Mouse (Mus musculus): ENCODE results near the gene Fry. TPM values are rescaled to one million over a fixed set of nuclear protein-coding genes. Genes with fewer than 3 reads are reported as not detected.

The Fry gene
- 35.4 and 37.4 TPM in 2 replicates for polyA plus RNA-seq (2015; fragmentation: Nextera tagmentation; extraction: Ambion mirVana)

DNA sequence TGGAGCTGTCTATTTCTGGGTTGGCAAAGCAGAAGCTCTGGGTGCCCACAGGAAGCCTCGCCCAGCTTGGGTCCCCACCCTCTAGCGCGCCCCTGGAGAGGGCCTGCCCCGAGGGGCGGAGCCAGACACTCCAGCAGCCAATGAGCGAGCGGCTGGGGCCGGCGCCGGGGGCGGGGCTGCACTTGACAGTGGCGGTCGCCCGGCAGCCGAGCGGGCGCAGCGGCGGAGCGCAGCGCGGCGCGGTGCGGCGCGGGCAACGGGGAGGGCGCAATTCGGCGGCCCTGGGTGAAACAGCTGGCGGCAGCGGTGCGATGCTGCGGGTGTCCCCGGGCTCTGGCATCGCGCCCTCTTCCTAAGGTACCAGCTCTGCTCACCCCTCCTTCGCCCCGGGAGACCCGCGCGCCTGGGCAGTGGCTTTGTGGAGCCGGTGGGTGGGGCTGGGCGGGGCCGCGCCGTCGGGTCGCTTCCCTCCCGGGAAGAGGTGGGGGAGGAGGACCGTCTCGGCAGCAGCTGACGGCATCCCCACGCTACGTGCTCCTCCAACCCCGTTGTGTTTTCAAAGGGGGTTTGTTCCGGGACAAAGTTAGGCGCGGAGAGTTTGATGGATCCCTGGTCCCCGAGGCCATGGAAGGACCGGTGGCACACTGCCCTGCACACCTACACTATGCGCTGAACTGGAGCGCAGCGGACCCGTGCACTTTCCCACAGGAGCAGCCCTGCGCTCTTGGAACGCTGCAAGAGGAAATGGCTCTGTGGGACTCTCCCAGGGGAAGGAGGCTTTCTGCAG, at the start of gene Fry:
Gene Fry, plus strand, starts transcription at position 191 of the 787 bp plus-strand sequence.
- H3K4me1 ChIP-seq (replicated peaks) = peaks cover 22% of the 10 kb centered on the region
- no peaks in the 10 kb centered on the region for H3K9me3 ChIP-seq
- peak within 1 kb of the TSS; percentile 72 for H3K9ac ChIP-seq (replicated peaks)
- H3K4me2 ChIP-seq (replicated peaks) = peak within 1 kb of the TSS; percentile 83
- ATAC-seq = peak; percentile 97
- H3K4me3 ChIP-seq (replicated peaks) = peak within 1 kb of the TSS; percentile 75
- peak within 1 kb of the TSS; percentile 68 for H3K27ac ChIP-seq
- no peaks in the 10 kb centered on the region for H3K36me3 ChIP-seq
- 1% methylated on average over 55 of the region's 68 CpGs for WGBS
- H3K27me3 ChIP-seq = 0 out of 2 replicates have a peak, but pooled peaks cover 7% of the 10 kb centered on the region

DNA sequence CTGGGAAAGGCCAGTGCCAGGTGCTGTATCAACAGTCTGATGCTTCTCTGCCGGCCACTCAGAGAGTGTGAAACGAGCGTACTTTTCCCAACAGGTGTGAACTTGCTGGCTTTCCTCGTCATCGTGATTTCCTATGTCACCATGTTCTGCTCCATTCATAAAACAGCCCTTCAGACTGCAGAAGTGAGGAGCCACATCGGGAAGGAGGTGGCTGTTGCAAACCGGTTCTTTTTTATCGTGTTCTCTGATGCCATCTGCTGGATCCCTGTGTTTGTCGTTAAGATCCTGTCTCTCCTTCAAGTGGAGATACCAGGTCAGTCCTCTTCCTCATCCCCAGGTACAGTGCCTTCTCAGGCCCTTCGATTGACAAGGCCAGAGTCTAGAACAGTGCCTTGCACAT, 48.4 kb upstream of the Fry start:
- H3K9ac ChIP-seq (replicated peaks) = no peak overlapping the region
- WGBS = 21% methylated on average over 10 of the region's 10 CpGs
- no peaks in the 10 kb centered on the region for H3K9me3 ChIP-seq
- no peak for ATAC-seq
- no peaks in the 10 kb centered on the region for H3K36me3 ChIP-seq
- H3K4me3 ChIP-seq (replicated peaks) = no peak overlapping the region
- H3K4me1 ChIP-seq (replicated peaks) = no peaks in the 10 kb centered on the region
- H3K4me2 ChIP-seq (replicated peaks) = peak overlapping the region; percentile 26; the same call in 1 of the 2 replicates
- H3K27me3 ChIP-seq = no peaks in the 10 kb centered on the region
- no peak overlapping the region for H3K27ac ChIP-seq

DNA sequence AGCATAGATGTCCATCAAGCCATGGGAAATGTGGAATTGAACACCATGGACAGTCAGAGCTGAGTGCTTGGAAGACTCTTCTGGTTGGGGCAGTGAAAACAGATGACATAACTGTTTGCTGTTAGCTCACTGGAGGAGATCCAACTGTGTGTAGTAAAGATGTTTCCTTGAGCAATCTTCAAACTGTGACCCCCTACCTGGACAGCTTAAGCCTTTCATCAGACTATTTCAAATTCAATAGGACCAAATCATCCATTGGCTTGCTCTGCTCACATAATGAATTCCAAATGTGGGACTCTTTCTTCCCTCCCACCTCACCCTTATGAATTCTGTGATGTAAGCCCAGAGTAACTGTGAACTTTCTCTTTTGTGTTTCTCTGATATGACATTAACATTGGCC, 46.7 kb upstream of the Fry start:
- no peaks in the 10 kb centered on the region for H3K9me3 ChIP-seq
- H3K4me2 ChIP-seq (replicated peaks) = no peak overlapping the region
- H3K9ac ChIP-seq (replicated peaks) = no peak overlapping the region
- H3K36me3 ChIP-seq = no peaks in the 10 kb centered on the region
- no peaks in the 10 kb centered on the region for H3K27me3 ChIP-seq
- no peak overlapping the region for H3K27ac ChIP-seq
- H3K4me3 ChIP-seq (replicated peaks) = no peak overlapping the region
- no peak for ATAC-seq
- H3K4me1 ChIP-seq (replicated peaks) = no peaks in the 10 kb centered on the region

DNA sequence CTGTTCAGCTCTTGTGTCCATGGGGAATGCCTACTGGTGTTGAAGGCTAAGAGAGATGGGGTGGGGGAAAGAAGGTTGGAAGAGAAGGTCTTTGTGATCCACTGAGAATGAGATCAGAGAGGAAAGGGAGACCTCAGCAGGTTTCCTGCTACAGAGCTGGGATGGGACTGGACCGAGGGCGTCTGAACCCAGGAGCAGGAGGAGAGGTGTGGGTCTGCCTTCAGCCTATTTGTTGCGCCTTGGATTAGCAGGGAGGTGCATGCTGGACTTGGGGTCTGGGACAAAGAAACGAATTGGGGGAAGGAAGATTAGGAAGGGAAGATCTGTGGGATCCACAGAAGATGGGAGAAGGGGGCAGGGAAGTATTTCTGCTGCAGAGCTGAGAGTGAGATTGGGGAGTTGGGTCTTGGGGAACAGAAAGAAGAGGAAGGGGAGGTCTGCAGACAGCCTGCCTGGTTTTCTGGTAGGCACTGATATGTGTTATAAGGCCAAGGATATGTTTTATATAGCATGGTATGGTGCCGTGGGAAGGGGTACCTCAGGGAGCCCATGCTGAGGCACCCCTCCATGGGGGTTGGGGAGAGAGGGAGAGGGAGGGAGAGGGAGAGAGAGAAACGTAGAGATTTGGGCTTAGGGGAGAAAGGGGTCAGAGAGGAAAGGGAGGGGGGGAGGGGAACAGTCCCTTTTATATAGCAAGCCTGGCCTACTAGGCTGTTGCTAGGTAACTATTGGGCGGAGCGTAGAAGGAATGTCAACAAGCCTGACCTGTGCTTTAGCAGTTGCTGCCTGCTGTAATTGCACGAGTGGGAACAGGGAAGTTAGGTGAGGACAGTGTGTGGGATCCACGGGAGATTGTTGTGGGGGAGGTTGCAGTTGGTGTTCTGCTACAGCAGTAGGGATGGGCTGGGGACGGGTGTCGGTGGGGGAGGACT, 38.3 kb upstream of the Fry start:
- Histone ChIP-seq H3K36me3 (no peaks in the 10 kb centered on the region), H3K4me3 (replicated peaks) (no peak overlapping the region), H3K4me1 (replicated peaks) (peaks cover 12% of the 10 kb centered on the region), H3K9me3 (no peaks in the 10 kb centered on the region), H3K9ac (replicated peaks) (no peak overlapping the region), H3K27me3 (no peaks in the 10 kb centered on the region), H3K4me2 (replicated peaks) (peak overlapping the region; percentile 39), H3K27ac (no peak overlapping the region)
- 10% methylated on average over 12 of the region's 12 CpGs for WGBS
- ATAC-seq = peak; percentile 96

DNA sequence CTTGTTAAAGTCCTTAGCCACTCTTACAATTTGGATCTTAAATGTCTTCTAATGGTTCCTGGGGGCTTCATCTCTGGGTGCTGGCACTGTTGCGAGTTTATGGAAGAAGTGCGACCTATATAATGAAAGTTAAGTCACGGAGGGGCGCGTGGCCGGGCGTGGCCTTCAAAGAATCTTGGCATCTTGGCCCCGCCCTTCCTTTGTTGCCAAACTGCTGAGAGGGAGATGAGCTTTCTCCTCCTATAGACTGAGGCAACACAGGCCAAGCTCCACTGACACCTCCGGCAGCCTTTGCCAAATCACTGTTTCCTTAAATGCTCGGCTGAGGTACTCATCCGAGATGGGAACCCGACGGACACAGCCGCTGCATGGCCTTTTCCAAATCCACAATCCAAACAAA, 35.7 kb upstream of the Fry start:
- Histone ChIP-seq H3K36me3 (no peaks in the 10 kb centered on the region), H3K4me1 (replicated peaks) (peaks cover 12% of the 10 kb centered on the region), H3K4me3 (replicated peaks) (no peak overlapping the region), H3K9ac (replicated peaks) (no peak overlapping the region), H3K9me3 (no peaks in the 10 kb centered on the region), H3K4me2 (replicated peaks) (no peak overlapping the region), H3K27ac (no peak overlapping the region), H3K27me3 (no peaks in the 10 kb centered on the region)
- 90% methylated on average over 14 of the region's 14 CpGs for WGBS
- ATAC-seq = no peak

DNA sequence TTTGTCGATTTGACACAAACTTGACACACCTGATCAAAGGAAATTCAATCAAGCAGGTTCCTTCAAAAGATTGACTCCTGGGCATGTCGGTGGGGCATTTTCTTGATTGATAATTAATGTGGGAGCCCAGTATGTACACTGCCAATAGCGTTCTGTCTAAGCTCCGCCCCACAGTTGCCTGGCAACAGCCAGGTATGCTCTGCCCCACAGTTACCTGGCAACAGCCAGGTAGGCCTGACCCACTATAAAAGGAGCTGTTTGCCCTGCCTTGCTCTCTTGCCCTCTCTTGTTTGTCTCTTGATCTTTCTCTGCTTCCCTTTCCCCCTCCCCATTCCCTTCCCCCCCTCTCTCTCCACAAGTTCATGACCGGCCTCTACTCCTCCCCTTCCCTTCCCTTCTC, 35.3 kb upstream of the Fry start:
- no peak overlapping the region for H3K27ac ChIP-seq
- peaks cover 12% of the 10 kb centered on the region for H3K4me1 ChIP-seq (replicated peaks)
- no peak for ATAC-seq
- H3K9me3 ChIP-seq = no peaks in the 10 kb centered on the region
- no peak overlapping the region for H3K9ac ChIP-seq (replicated peaks)
- WGBS = 74% methylated on average over 5 of the region's 5 CpGs
- H3K4me2 ChIP-seq (replicated peaks) = no peak overlapping the region
- no peaks in the 10 kb centered on the region for H3K27me3 ChIP-seq
- H3K4me3 ChIP-seq (replicated peaks) = no peak overlapping the region
- no peaks in the 10 kb centered on the region for H3K36me3 ChIP-seq

DNA sequence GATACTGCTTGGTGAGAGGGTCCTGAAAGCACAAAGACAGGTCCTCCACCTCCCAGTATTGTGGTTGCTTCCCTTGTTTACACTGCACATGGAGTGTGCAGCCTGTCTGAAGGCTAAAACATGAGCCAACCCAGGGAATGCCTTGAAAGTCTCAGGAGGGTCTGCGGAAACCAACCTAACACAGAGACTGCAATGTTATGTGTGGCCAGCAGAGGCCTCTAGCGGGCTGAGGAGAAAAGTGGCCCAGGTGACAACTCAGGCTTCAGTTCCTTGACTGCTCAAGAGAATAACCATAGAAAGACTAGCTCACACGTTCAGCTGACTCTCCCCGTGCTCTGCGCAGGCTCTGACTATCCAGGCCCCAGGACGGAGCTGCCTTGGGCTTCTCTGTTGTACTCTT, 20.8 kb upstream of the Fry start:
- ATAC-seq = peak; percentile 84
- no peaks in the 10 kb centered on the region for H3K4me1 ChIP-seq (replicated peaks)
- H3K4me2 ChIP-seq (replicated peaks) = no peak overlapping the region
- H3K4me3 ChIP-seq (replicated peaks) = no peak overlapping the region
- H3K9me3 ChIP-seq = no peaks in the 10 kb centered on the region
- no peaks in the 10 kb centered on the region for H3K36me3 ChIP-seq
- no peaks in the 10 kb centered on the region for H3K27me3 ChIP-seq
- 12% methylated on average over 6 of the region's 6 CpGs for WGBS
- no peak overlapping the region for H3K9ac ChIP-seq (replicated peaks)
- H3K27ac ChIP-seq = no peak overlapping the region

DNA sequence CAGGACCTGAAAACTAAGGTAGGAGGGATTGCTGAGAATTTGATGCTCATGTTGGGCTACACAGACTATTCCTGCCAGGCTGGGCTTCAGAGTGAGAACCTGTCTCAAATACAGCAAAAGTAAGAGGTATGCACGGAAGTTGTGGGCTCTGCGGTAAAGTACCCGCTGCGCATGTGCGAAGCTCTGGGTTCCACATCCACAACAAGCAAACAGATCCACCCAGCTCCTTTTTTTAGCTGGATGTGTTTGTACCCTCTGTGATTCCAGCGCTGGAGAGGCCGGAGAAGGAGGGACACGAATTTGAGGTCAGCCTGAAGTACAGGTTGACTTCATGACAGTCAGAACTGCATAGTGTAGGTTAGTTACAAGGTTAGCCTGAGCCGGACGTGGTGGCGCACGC, 19.7 kb upstream of the Fry start:
- ATAC-seq = no peak
- H3K27ac ChIP-seq = no peak overlapping the region
- H3K4me3 ChIP-seq (replicated peaks) = no peak overlapping the region
- H3K27me3 ChIP-seq = no peaks in the 10 kb centered on the region
- no peak overlapping the region for H3K4me2 ChIP-seq (replicated peaks)
- H3K4me1 ChIP-seq (replicated peaks) = no peaks in the 10 kb centered on the region
- H3K9me3 ChIP-seq = no peaks in the 10 kb centered on the region
- 92% methylated on average over 12 of the region's 12 CpGs for WGBS
- H3K36me3 ChIP-seq = no peaks in the 10 kb centered on the region
- no peak overlapping the region for H3K9ac ChIP-seq (replicated peaks)

DNA sequence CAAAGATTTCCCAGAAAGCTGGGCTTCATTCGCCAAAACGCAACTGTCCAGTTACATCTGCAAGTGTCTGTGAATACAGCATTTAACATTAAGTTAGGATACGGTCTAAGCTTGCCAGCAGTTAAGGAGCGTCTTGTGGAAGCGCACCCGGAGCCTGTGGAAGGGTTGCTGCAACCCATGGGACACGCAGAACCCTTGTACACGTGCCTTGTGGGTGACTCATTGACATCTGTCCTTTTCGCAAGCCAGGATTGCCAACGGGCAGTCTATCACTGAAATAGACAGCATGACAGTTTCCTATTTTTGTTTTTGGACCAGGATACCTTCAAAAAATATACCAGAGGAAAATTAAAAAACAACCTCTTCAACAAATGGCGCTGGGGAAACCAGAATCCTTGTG, 16.7 kb upstream of the Fry start:
- Histone ChIP-seq H3K9ac (replicated peaks) (no peak overlapping the region), H3K4me3 (replicated peaks) (no peak overlapping the region), H3K4me1 (replicated peaks) (no peaks in the 10 kb centered on the region), H3K27ac (no peak overlapping the region), H3K27me3 (no peaks in the 10 kb centered on the region), H3K36me3 (no peaks in the 10 kb centered on the region), H3K4me2 (replicated peaks) (no peak overlapping the region), H3K9me3 (no peaks in the 10 kb centered on the region)
- no peak for ATAC-seq
- 90% methylated on average over 11 of the region's 11 CpGs for WGBS

DNA sequence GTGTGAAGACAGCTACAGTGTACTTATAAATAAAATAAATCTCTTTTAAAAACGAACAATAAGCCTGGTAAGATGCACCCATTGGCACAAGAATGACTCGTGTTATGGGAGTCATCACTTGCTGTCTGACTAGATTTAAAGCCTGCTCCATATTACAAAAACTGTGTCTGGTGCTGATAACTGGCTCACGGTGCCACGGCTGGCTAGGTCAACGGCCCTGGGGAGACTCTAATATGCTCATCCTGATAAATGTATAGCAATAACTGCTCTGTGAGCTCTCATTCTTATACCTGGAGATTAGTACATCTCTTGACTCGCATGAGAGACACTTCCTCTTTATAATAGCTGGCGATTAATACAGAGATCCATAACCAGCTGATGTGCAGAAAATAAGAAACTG, 12.1 kb upstream of the Fry start:
- H3K4me1 ChIP-seq (replicated peaks) = no peaks in the 10 kb centered on the region
- 89% methylated on average over 7 of the region's 7 CpGs for WGBS
- no peak for ATAC-seq
- H3K27ac ChIP-seq = no peak overlapping the region
- H3K27me3 ChIP-seq = no peaks in the 10 kb centered on the region
- H3K4me3 ChIP-seq (replicated peaks) = no peak overlapping the region
- H3K9ac ChIP-seq (replicated peaks) = no peak overlapping the region
- no peak overlapping the region for H3K4me2 ChIP-seq (replicated peaks)
- H3K36me3 ChIP-seq = no peaks in the 10 kb centered on the region
- no peaks in the 10 kb centered on the region for H3K9me3 ChIP-seq

DNA sequence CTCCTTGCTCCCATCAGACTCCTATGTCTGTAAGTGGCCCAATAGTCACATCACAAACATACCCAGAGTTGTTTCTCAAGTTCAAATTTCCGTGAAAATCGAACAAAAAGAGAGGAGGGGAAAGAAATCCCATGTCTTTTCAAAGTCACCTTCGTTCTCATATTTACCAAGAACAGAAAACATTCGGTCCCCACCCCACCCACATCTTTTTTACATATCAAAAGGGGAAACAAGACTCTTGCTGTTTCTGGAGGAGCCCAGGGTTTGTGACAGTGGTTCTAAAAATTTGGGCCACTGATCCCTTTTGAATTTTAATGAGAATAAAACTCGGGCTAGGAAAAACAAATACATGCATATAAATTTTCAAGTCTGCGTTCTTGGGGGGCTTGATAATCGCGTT, 7.2 kb upstream of the Fry start:
- Histone ChIP-seq H3K9ac (replicated peaks) (no peak overlapping the region), H3K27me3 (no peaks in the 10 kb centered on the region), H3K36me3 (no peaks in the 10 kb centered on the region), H3K9me3 (no peaks in the 10 kb centered on the region), H3K4me3 (replicated peaks) (no peak overlapping the region), H3K27ac (no peak overlapping the region), H3K4me2 (replicated peaks) (no peak overlapping the region), H3K4me1 (replicated peaks) (peaks cover 17% of the 10 kb centered on the region)
- ATAC-seq = no peak
- 43% methylated on average over 8 of the region's 8 CpGs for WGBS

DNA sequence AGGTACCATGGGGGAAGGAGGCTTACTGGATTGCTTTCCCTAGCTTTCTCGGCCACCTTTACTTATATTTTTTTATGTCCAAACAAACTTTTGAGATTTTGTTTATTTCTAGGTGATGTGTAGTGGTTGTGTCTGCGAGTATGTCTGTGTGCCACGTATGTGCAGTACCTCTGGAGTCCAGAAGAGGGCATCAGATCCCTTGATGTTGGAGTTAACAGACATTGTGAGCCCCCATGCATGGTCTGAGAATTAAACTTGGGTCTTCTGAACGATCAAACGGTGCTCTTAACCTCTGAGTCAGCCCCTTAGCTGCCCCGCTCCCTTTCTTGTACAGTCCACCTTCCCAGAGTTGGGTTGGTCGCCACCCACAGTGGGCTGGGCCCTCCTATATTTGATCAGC, 4.4 kb upstream of the Fry start:
- Histone ChIP-seq H3K36me3 (no peaks in the 10 kb centered on the region), H3K9ac (replicated peaks) (no peak overlapping the region), H3K4me1 (replicated peaks) (peaks cover 19% of the 10 kb centered on the region), H3K27me3 (0 out of 2 replicates have a peak, but pooled peaks cover under 1% of the 10 kb centered on the region), H3K4me3 (replicated peaks) (no peak overlapping the region), H3K9me3 (no peaks in the 10 kb centered on the region), H3K27ac (no peak overlapping the region), H3K4me2 (replicated peaks) (no peak overlapping the region)
- ATAC-seq = no peak
- WGBS = 80% methylated on average over 7 of the region's 7 CpGs
